Mouse (Mus musculus) heart, postnatal 10 days (tissue): ENCODE measurements around the gene Cep128. TPM values are rescaled to one million over a fixed set of nuclear protein-coding genes. Genes with fewer than 3 reads are reported as not detected.
A peak's percentile ranks its signal among the peaks of the same experiment; 100 is the strongest.
"Not testable (repeated sequence)": the region's sequence is repeated elsewhere in the genome, so short reads cannot be mapped to it uniquely, and the experiment has no call there.

Experiments used
- DNase-seq, 2 experiments: peaks; one replicate each; pipeline ENCODE4 v3.0.0; 2021
- intact Hi-C: fragments of 180-260 bp; cut with DNase I; formaldehyde crosslinking; loops from one replicate; pipeline ENCODE4 v1.15.1; 2025
- total RNA-seq, 2 experiments: library from RNA; stranded (reverse); gene quantifications; 2 replicates each; pipeline ENCODE4 v1.2.3; 2021

Cep128 gene
- total RNA-seq, result 10 to 100 TPM in 1 of 2 experiments, 1 to 10 TPM in 1; 8.9 to 10.4 TPM

DNA sequence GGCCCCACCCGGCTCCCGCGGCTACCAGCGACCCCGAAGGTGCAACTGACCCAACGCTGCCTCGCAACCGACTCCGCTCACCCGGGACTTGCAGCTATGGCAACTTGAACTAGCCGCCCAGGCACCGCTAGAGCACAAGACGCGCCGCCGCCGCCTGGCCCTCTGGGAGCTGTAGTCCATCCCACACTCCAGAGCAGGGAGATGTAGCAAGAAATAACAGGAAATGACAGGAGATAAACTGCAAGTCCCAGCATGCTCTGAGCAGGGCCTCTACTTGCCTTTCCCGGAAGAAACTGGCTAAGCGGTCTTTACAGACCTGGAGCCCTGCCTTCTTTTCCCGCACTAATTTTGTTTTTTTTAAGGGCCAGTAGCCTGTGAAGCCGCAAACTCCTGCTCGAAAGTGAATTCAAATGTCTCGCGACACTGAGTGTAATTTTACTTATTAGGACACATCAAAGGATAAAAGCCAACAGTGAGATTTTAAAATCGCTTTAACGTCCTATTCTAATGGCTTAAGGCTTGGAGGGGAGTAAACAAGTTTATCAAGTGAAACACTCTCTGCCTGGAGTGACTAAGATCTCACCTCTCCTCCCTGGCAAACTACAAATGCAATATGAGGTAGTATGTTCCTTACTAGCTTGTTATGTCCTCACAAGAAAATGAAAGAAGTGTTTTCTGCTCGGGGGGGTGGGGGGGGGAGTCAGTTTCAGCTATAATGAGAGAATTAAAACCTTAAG, at the start of gene Cep128, which contains the start of gene Tshr:
Gene Cep128, minus strand, starts transcription at position 129 of the 737 bp plus-strand sequence.
Gene Tshr, plus strand, starts transcription at position 283 of the 737 bp plus-strand sequence.
- intact Hi-C loops, result no loop called here

GRCm38 (mm10) chr12:91427129-91427528, 42.9 kb upstream of the Cep128 start:
- intact Hi-C loops, result no loop called here
- no peak for DNase-seq

More for the DNA sequence above, at the start of gene Cep128, which contains the start of gene Tshr:
- peak; percentile 94 to 96 for DNase-seq

- intact Hi-C loops, result no loop called here
- no peak for DNase-seq
These were observed 42.3 kb upstream of the Cep128 start for GRCm38 (mm10) chr12:91426499-91426898.

- peak; percentile 23 to 40 for DNase-seq
- intact Hi-C loops, result no loop called here
These were observed 39.1 kb upstream of the Cep128 start for GRCm38 (mm10) chr12:91423125-91423820.

DNA sequence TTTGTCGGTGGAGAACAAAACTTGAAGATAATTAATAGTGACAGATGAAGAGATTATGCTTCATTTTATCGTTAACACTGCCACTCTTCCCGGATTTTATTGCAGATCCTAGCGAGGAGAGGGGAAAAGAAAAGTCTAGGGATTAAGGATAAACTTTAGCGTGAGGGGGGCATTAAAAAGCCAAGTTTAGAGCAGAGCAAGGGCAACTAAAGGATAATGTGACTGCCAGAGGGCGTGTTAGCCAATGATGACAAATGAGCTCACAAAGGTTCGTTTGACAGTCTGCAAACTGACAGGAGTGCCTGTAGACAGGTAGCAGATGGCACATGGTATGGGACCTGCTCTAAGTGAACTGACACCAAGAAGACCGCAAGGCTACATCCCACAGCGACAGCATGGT, 37.1 kb upstream of the Cep128 start:
- intact Hi-C loops, result no loop called here
- DNase-seq, result no peak

DNA sequence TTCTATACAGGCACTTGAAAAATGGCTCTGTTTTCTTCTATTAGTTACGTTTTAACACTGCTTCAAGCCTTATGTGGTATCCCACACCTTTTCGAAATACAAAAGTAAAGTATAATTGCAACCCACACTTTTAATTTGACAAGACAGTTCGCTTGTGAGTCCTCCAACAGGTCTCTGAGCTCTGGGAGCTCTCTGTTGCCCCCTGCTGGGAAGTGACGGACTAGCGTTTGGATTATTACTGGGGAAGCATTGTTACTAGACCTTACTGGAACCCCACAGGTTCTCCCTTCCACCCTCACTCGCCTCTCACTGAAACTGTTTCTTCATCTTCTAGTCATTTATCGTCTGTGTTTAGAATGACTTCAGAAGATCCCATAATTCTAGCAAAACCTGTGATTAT, 34.6 kb upstream of the Cep128 start:
- DNase-seq, result peak; percentile 60 to 72
- intact Hi-C loops, result no loop called here

- no peak for DNase-seq
- intact Hi-C loops, result no loop called here
These were observed 32.6 kb upstream of the Cep128 start for GRCm38 (mm10) chr12:91416828-91417227.

- intact Hi-C loops, result no loop called here
- no peak for DNase-seq
These were observed 30.9 kb upstream of the Cep128 start for GRCm38 (mm10) chr12:91415112-91415511.

DNA sequence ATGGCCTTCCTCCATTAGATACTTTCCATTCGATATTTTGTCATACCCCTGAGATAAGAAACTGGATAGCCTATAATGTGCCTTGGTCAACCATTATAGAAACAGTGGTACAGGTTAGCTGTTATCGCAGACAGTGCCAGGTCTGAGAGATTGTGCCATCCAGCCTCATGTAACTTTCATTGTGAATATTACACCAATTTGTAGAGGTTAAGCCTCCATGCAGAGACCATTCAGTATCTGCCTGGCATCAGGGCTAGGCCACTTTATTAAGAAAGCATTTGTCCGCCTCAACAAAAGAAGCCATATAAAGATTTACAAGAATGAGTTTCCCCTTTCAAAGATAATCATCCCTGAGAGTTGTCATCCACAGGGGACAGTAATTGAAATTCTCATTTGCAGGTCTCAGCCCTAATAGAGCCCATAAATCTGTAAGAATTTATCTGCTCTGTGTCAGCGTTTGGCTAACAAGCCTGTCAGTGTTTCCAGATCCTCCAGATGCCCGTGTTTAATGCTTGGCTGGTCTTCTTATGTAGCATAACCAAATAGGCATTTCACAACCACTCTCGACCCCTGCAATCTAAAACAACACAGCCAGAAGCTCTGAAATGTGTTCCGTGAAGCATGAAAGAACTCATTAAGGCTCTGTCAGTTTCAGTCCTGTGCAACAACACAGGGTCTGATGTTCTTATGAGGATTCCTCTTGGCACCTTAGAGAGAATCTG, 28.4 kb upstream of the Cep128 start:
- intact Hi-C loops, result no loop called here
- DNase-seq, result no peak

DNA sequence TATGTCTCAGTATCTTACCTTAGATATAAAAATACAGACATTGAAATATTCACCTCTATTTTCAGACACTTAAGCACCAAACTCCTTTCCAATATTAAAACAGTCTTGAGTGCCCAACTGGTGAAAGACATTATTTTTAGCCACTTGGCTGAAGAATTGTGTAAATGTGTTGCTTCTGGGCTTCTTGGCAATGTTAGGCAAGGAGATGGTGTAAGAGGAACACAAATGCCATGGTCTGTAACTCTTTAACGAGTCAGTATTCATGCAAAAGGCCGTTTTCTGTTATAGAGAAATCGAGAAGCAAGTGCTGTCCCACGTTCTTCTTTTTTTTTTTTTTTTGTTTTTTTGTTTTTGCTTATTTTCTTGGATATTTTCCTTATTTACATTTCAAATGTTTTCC, 26.1 kb upstream of the Cep128 start:
- intact Hi-C loops, result no loop called here
- no peak for DNase-seq

DNA sequence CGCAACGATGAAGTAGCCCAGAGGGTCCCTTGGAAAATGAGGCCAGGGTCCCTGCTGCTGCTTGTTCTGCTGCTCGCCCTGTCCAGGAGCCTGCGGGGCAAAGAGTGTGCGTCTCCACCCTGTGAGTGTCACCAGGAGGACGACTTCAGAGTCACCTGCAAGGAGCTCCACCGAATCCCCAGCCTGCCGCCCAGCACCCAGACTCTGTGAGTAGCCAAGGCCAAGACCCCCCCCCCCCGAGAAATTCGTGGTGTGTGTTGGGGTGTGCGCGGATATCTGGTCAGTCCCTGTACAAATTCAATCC, 16.8 kb upstream of the Cep128 start:
- DNase-seq, result no peak
- intact Hi-C loops, result loop anchor here (5.0 kb wide), 1 partner anchor 396 kb away; no protein-coding TSS in a partner anchor

GRCm38 (mm10) chr12:91400232-91401048, 16.2 kb upstream of the Cep128 start:
- intact Hi-C loops, result loop anchor here (5.0 kb wide), 1 partner anchor 397 kb away; no protein-coding TSS in a partner anchor
- DNase-seq, result peak; percentile 69 to 78

DNA sequence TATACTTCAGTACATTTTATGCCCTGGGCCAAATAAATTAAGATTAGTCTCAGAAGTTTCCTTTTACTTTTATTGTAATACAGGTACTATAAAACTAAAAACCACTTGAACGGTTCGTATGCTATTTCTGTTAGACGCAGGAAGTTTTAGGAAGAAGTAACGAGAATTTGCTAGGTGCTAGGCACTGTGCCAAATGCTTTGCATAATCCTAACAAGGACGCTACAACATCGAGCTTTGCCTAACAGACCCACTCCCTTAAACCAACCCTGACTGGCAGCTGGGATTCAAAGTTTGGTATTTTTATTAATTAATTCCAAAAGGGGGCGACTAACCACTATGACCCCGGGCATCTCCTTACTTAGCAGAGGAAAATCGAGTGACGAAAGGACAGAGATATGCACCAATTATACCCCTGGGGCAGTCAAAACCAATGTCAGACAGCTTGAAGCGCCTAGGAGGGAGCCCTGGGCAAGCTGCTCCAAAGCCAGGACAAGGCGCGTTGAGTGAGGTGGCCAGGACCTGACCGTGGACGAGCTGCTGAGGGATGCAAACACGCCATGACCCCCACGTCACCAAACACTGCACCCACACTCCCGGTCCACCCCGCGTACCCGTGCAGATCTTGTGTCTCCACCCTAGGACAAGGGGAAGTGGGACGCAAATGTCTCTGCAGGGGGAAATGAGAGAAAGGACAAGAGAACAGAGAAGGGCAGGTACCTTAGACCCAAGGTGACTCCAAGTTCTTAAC, 519 bp downstream of the Cep128 start:
- intact Hi-C loops, result no loop called here
- peak in 1 of 2 experiments; percentile 10 for DNase-seq

GRCm38 (mm10) chr12:91369173-91369572, 15.0 kb downstream of the Cep128 start:
- no peak for DNase-seq
- intact Hi-C loops, result no loop called here

GRCm38 (mm10) chr12:91353783-91354182, 30.4 kb downstream of the Cep128 start:
- DNase-seq, result no peak
- intact Hi-C loops, result no loop called here

DNA sequence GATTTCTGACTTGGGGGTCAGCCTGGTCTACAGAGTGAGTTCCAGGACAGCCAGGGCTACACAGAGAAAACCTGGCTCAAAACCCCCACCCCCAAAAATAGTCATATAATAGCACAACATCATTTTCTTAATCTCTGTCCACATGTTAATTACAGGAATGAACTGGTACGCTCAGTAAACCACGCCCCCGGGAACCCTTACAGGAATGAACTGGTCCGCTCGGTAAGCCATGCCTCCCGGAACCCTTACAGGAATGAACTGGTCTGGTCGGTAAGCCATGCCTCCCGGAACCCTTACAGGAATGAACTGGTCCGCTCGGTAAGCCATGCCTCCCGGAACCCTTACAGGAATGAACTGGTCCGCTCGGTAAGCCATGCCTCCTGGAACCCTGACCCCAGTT, 45.6 kb downstream of the Cep128 start:
- DNase-seq, intact Hi-C loops: not testable (repeated sequence)

- DNase-seq, result no peak
- intact Hi-C loops, result loop anchor here (10.0 kb wide), 1 partner anchor 1853 kb away; no protein-coding TSS in a partner anchor
These were observed 56.7 kb downstream of the Cep128 start for GRCm38 (mm10) chr12:91327527-91327926.

- intact Hi-C loops, result loop anchor here (10.0 kb wide), 1 partner anchor 1851 kb away; no protein-coding TSS in a partner anchor
- peak; percentile 40 to 63 for DNase-seq
These were observed 58.1 kb downstream of the Cep128 start for GRCm38 (mm10) chr12:91326104-91326503.

DNA sequence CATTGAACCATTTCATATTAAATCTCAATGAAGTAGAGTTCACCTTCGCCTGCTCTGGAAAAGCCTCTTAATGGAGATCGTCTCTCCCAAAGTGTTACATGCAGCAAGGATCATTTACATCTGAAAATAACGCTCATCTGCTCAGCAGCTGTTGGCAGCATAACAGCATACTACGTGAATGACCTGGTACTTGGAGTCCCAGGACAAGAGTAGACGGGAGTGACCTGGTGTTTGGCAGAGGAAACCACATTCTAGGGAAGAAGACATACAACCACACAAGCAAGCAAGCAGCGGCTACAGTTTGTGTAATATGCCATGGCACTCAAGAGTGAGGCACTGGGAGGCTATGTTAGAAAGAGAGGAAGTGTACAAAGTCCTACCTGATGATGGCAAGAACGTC, 69.2 kb downstream of the Cep128 start:
- intact Hi-C loops, result loop anchor here (10.0 kb wide), 1 partner anchor 1800 kb away; no protein-coding TSS in a partner anchor
- no peak for DNase-seq
